Mouse (Mus musculus): ENCODE data around the gene Aoc3. TPM values are rescaled to one million over a fixed set of nuclear protein-coding genes. Genes with fewer than 3 reads are reported as not detected.

Aoc3 gene
- total RNA-seq (2014; rRNA removed), result 0.36 and 0.47 TPM in 2 replicates
- 0.10 and 0.16 TPM in 2 replicates for polyA plus RNA-seq (2015; fragmentation: Nextera tagmentation; extraction: Ambion mirVana)

DNA sequence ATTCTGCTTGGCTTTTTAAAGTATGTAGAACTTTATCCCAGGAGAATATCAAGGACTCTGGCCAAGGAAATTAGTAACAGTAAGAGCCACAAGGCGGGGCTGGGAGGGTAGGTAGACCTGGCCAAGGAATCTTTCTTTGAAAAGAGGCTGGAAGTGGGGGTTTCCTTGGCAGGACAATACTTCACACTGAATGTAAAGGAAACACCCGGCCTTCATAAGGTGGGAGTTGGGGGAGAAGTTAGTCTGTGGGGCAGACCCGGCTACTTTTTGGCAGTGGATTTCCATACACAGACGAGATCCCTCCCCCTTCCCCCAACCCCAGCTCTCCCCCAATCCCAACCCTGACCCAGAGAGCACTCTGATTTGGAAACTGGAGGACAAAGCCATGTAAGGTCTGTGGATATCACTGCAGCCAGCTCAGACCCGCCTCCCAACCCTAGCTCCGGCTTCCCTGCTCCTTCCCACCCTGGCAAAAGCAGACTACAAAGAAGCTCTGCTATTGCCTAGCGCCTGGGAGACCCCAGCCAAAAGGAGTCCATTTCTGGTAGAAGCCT is at the start of gene Aoc3:
TSS of gene Aoc3 (plus strand) at position 235 of the 554 bp plus-strand sequence.
- H3K4me1 ChIP-seq (ENCODE audit: insufficient read depth, low read length), result no peaks in the 10 kb centered on the region
- H3K4me2 ChIP-seq (ENCODE audit: low read depth, low read length), result no peak within 1 kb of the TSS
- 60% methylated on average over 7 of the region's 7 CpGs for WGBS
- H3K36me3 ChIP-seq (ENCODE audit: insufficient read depth, low read length), result 0 out of 2 replicates have a peak, but pooled peaks cover 4% of the 10 kb centered on the region
- H3K27ac ChIP-seq, result no peak within 1 kb of the TSS
- ATAC-seq, result no peak
- TF ChIP-seq CTCF (IDR thresholded peaks at IDR 0.05; ENCODE audit: low read depth), result no peak
- H3K9ac ChIP-seq (replicated peaks; ENCODE audit: low read length), result no peak within 1 kb of the TSS
- H3K9me3 ChIP-seq (ENCODE audit: low read length), result no peaks in the 10 kb centered on the region
- no peaks in the 10 kb centered on the region for H3K27me3 ChIP-seq (ENCODE audit: insufficient read depth, low read length)
- no peak for DNase-seq (ENCODE audit: low spot score)
- no peak within 1 kb of the TSS for H3K4me3 ChIP-seq (ENCODE audit: low read length)

DNA sequence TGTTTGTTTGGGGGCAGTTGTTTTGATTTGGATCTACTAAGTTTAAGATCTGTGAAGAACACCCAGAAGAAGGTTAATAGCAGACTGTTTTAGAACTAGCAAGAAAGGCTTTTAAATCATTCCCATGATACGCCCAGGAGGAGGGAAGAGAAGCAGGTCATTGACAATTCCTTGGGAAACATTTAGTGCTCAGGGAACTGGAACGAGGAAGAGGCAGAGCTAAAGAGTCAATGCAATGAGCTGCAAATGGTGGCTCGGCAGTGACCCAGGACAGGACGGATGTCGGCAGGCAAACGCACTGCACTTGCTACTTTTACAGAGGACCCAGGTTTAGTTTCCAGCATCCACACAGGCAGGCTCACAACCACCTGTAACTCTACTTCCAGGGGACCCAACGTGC is 49.6 kb upstream of the Aoc3 start:
- Histone ChIP-seq H3K4me1 (ENCODE audit: insufficient read depth, low read length) (peaks cover 18% of the 10 kb centered on the region), H3K4me3 (ENCODE audit: low read length) (no peak overlapping the region), H3K27ac (no peak overlapping the region), H3K9ac (replicated peaks; ENCODE audit: low read length) (no peak overlapping the region), H3K4me2 (ENCODE audit: low read depth, low read length) (no peak overlapping the region), H3K36me3 (ENCODE audit: insufficient read depth, low read length) (no peaks in the 10 kb centered on the region), H3K27me3 (ENCODE audit: insufficient read depth, low read length) (no peaks in the 10 kb centered on the region), H3K9me3 (ENCODE audit: low read length) (no peaks in the 10 kb centered on the region)
- DNase-seq (ENCODE audit: low spot score) (no peak), ATAC-seq (no peak)
- TF ChIP-seq CTCF (IDR thresholded peaks at IDR 0.05; ENCODE audit: low read depth), result no peak
- 42% methylated on average over 7 of the region's 7 CpGs for WGBS

DNA sequence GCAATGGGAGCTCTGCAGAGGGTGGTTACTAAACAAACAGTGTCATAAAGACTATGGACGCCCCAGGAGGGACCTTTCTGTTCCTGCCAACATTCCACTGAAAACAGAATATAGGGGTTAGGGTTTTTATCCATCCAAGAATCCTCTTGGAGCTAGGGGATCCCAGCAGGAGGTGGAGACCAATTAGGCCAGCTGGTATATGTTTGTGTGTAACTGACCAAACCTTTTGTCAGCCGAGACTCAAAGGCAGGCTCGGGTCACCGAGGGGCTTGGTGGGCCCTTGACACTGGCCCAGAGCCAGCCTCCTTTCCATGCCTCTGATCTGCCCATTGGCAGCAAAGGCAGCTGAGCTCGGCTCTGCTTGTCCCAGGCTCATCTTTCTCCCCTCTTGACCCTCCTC is 47.5 kb upstream of the Aoc3 start:
- no peak overlapping the region for H3K4me3 ChIP-seq (ENCODE audit: low read length)
- H3K4me1 ChIP-seq (ENCODE audit: insufficient read depth, low read length), result peaks cover 4% of the 10 kb centered on the region
- TF ChIP-seq CTCF (IDR thresholded peaks at IDR 0.05; ENCODE audit: low read depth), result no peak
- H3K27me3 ChIP-seq (ENCODE audit: insufficient read depth, low read length), result no peaks in the 10 kb centered on the region
- peaks cover 4% of the 10 kb centered on the region; the same call in 1 of the 2 replicates for H3K36me3 ChIP-seq (ENCODE audit: insufficient read depth, low read length)
- DNase-seq (ENCODE audit: low spot score) (no peak), ATAC-seq (no peak)
- WGBS, result 34% methylated on average over 5 of the region's 5 CpGs
- H3K9me3 ChIP-seq (ENCODE audit: low read length), result no peaks in the 10 kb centered on the region
- no peak overlapping the region for H3K27ac ChIP-seq
- H3K4me2 ChIP-seq (ENCODE audit: low read depth, low read length), result no peak overlapping the region
- H3K9ac ChIP-seq (replicated peaks; ENCODE audit: low read length), result no peak overlapping the region

- no peak overlapping the region for H3K9ac ChIP-seq (replicated peaks; ENCODE audit: low read length)
- ATAC-seq, result no peak
- H3K4me1 ChIP-seq (ENCODE audit: insufficient read depth, low read length), result no peaks in the 10 kb centered on the region
- peaks cover 6% of the 10 kb centered on the region for H3K36me3 ChIP-seq (ENCODE audit: insufficient read depth, low read length)
- no peak overlapping the region for H3K4me3 ChIP-seq (ENCODE audit: low read length)
- no peaks in the 10 kb centered on the region for H3K27me3 ChIP-seq (ENCODE audit: insufficient read depth, low read length)
- H3K27ac ChIP-seq, result no peak overlapping the region
- no peaks in the 10 kb centered on the region for H3K9me3 ChIP-seq (ENCODE audit: low read length)
- 57% methylated on average over 4 of the region's 4 CpGs for WGBS
- H3K4me2 ChIP-seq (ENCODE audit: low read depth, low read length), result no peak overlapping the region
- no peak for DNase-seq (ENCODE audit: low spot score)
- TF ChIP-seq CTCF (IDR thresholded peaks at IDR 0.05; ENCODE audit: low read depth), result no peak
Observed at GRCm38 (mm10) chr11:101283805-101284204, 46.6 kb upstream of the Aoc3 start.

GRCm38 (mm10) chr11:101287306-101287705 is 43.1 kb upstream of the Aoc3 start:
- ATAC-seq (no peak), DNase-seq (ENCODE audit: low spot score) (no peak)
- Histone ChIP-seq H3K9ac (replicated peaks; ENCODE audit: low read length) (no peak overlapping the region), H3K9me3 (ENCODE audit: low read length) (no peaks in the 10 kb centered on the region), H3K36me3 (ENCODE audit: insufficient read depth, low read length) (peaks cover 25% of the 10 kb centered on the region), H3K27me3 (ENCODE audit: insufficient read depth, low read length) (no peaks in the 10 kb centered on the region), H3K4me2 (ENCODE audit: low read depth, low read length) (no peak overlapping the region), H3K4me1 (ENCODE audit: insufficient read depth, low read length) (no peaks in the 10 kb centered on the region), H3K4me3 (ENCODE audit: low read length) (no peak overlapping the region), H3K27ac (no peak overlapping the region)
- no peak for TF ChIP-seq CTCF (IDR thresholded peaks at IDR 0.05; ENCODE audit: low read depth)
- 84% methylated on average over 9 of the region's 9 CpGs for WGBS

DNA sequence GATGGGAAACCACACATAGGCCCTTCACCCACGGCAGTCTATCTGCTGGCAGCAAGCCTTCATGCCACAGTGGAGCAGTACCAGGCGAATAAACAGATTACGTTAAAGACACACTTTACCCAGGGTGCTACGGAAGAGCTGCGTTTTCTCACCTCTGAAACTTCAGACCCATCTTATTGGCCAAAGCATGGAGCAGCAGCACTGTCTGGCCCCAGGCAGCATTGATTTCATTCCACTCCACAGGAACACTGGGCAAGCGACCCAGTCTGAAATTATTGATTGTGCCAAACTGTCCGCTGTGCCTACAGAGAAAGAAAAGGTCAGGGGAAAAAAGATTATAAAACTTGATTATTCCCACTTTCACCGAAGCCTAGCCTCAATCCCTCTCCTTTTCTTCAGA is 39.2 kb upstream of the Aoc3 start:
- no peaks in the 10 kb centered on the region for H3K9me3 ChIP-seq (ENCODE audit: low read length)
- ATAC-seq, result no peak
- H3K4me2 ChIP-seq (ENCODE audit: low read depth, low read length), result no peak overlapping the region
- peaks cover 51% of the 10 kb centered on the region for H3K36me3 ChIP-seq (ENCODE audit: insufficient read depth, low read length)
- no peak overlapping the region for H3K9ac ChIP-seq (replicated peaks; ENCODE audit: low read length)
- WGBS, result 95% methylated on average over 8 of the region's 8 CpGs
- DNase-seq (ENCODE audit: low spot score), result no peak
- H3K27me3 ChIP-seq (ENCODE audit: insufficient read depth, low read length), result no peaks in the 10 kb centered on the region
- TF ChIP-seq CTCF (IDR thresholded peaks at IDR 0.05; ENCODE audit: low read depth), result no peak
- no peak overlapping the region for H3K4me3 ChIP-seq (ENCODE audit: low read length)
- no peaks in the 10 kb centered on the region for H3K4me1 ChIP-seq (ENCODE audit: insufficient read depth, low read length)
- no peak overlapping the region for H3K27ac ChIP-seq

GRCm38 (mm10) chr11:101295191-101295590 is 35.2 kb upstream of the Aoc3 start:
- ATAC-seq, result no peak
- 88% methylated on average over 8 of the region's 8 CpGs for WGBS
- Histone ChIP-seq H3K4me3 (ENCODE audit: low read length) (no peak overlapping the region), H3K4me1 (ENCODE audit: insufficient read depth, low read length) (no peaks in the 10 kb centered on the region), H3K9me3 (ENCODE audit: low read length) (no peaks in the 10 kb centered on the region), H3K4me2 (ENCODE audit: low read depth, low read length) (no peak overlapping the region), H3K27ac (no peak overlapping the region), H3K27me3 (ENCODE audit: insufficient read depth, low read length) (no peaks in the 10 kb centered on the region), H3K36me3 (ENCODE audit: insufficient read depth, low read length) (peaks cover 45% of the 10 kb centered on the region), H3K9ac (replicated peaks; ENCODE audit: low read length) (no peak overlapping the region)
- DNase-seq (ENCODE audit: low spot score), result no peak
- TF ChIP-seq CTCF (IDR thresholded peaks at IDR 0.05; ENCODE audit: low read depth), result no peak

Measured in hindbrain, postnatal 0 days (tissue).